Mouse (Mus musculus) midbrain, postnatal 0 days (tissue): ENCODE results near the gene Atp6v1g3. TPM values are rescaled to one million over a fixed set of nuclear protein-coding genes. Genes with fewer than 3 reads are reported as not detected.
A peak's percentile ranks its signal among the peaks of the same experiment; 100 is the strongest.

Experiments used
- ATAC-seq: fragments of 200-750 bp; cut with Nextera tagmentation; 2 replicates; pipeline ENCODE4 v1.8.0; 2017; ENCODE audit warnings: moderate number of reproducible peaks, mild to moderate bottlenecking, moderate TSS enrichment, moderate library complexity; ENCODE audit not compliant: low FRiP score
- DNase-seq: peaks from one replicate; pipeline ENCODE4 v3.0.0-alpha.2; 2015; ENCODE audit warnings: low spot score
- H3K27ac ChIP-seq: fragments of 300-500 bp; sonication (generic); 2 replicates; pipeline ENCODE4 v1.5.1; 2014; ENCODE audit warnings: low read depth, mild to moderate bottlenecking, low read length, mixed read lengths
- H3K27me3 ChIP-seq: fragments of 300-500 bp; sonication (generic); 2 replicates; pipeline ENCODE4 v1.6.1; 2014; ENCODE audit warnings: low read length, control low read depth, mixed read lengths; ENCODE audit not compliant: insufficient read depth
- H3K36me3 ChIP-seq: fragments of 300-500 bp; sonication (generic); 2 replicates; pipeline ENCODE4 v1.6.1; 2014; ENCODE audit warnings: low read length, control low read depth, mixed read lengths; ENCODE audit not compliant: insufficient read depth
- H3K4me1 ChIP-seq: fragments of 300-500 bp; sonication (generic); 2 replicates; pipeline ENCODE4 v1.6.1; 2014; ENCODE audit warnings: mild to moderate bottlenecking, control low read depth, antibody characterized with exemption, low read length, mixed read lengths; ENCODE audit not compliant: insufficient read depth
- H3K4me2 ChIP-seq: fragments of 300-500 bp; sonication (generic); 2 replicates; pipeline ENCODE4 v1.6.1; 2014; ENCODE audit warnings: low read depth, mild to moderate bottlenecking, low read length, mixed read lengths; ENCODE audit not compliant: poor library complexity, severe bottlenecking
- H3K4me3 ChIP-seq: fragments of 300-500 bp; sonication (generic); 2 replicates; pipeline ENCODE4 v1.5.1; 2014; ENCODE audit warnings: low read depth, mild to moderate bottlenecking, low read length, moderate library complexity
- H3K9ac ChIP-seq: fragments of 300-500 bp; sonication (generic); replicated peaks from 2 replicates; pipeline ENCODE4 v1.6.1; 2014; ENCODE audit warnings: mild to moderate bottlenecking, low read length, moderate library complexity, mixed read lengths; ENCODE audit not compliant: poor library complexity, severe bottlenecking
- H3K9me3 ChIP-seq: fragments of 300-500 bp; sonication (generic); 2 replicates; pipeline ENCODE4 v1.6.1; 2016; ENCODE audit warnings: low read length, control low read depth
- CTCF ChIP-seq: IDR thresholded peaks from 2 replicates; pipeline ENCODE4 v1.5.1; 2016; ENCODE audit warnings: antibody characterized with exemption, mild to moderate bottlenecking
- WGBS: fragments of 180-500 bp; shearing (Covaris S2); extraction: QIAGEN DNeasy Blood & Tissue Kit; methylation state at CpG from one replicate; pipeline ENCODE4 v1.1.7; 2014; 5-methylcytosine and 5-hydroxymethylcytosine counted together
- polyA plus RNA-seq: library from polyadenylated mRNA; unstranded; fragments of >200 nt; fragmentation: Nextera tagmentation; extraction: Ambion mirVana; gene quantifications from 2 replicates; pipeline ENCODE4 v1.2.1, GENCODE M21; 2015
- total RNA-seq: library from RNA; depleted of rRNA; stranded (reverse); fragments of >200 nt; gene quantifications from 2 replicates; pipeline ENCODE4 v1.2.3, GENCODE M21; 2014

Atp6v1g3 gene
- total and polyA plus RNA-seq, 2 experiments from 2014 or later: not detected

DNA sequence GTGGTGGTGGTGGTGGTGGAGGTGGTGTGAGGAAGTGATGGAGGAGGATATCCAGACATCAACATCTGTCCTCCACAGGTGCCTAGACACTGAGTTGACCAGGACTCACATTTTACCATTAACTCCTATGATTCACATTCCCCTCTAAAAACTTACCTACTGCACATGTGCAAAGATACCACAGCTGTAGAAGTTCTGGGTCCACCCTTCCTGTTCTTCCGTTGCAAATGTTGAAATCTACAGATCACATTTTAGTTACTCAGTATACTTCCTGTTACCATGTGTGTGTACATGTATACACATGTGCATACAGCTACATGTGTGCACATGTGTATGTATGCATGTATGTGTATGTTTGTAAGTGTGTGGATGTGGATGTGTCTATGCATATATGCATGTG is 29.8 kb downstream of the Atp6v1g3 start:
- DNase-seq (no peak), ATAC-seq (no peak)
- no peak overlapping the region for H3K27ac ChIP-seq
- H3K9ac ChIP-seq: no peak overlapping the region
- TF ChIP-seq CTCF: no peak
- no peaks in the 10 kb centered on the region for H3K4me1 ChIP-seq
- no peaks in the 10 kb centered on the region for H3K36me3 ChIP-seq
- no peaks in the 10 kb centered on the region for H3K27me3 ChIP-seq
- WGBS: 98% methylated on average over 1 of the region's 1 CpGs
- no peak overlapping the region for H3K4me2 ChIP-seq
- no peak overlapping the region for H3K4me3 ChIP-seq
- no peaks in the 10 kb centered on the region for H3K9me3 ChIP-seq

GRCm38 (mm10) chr1:138304141-138304915 is 30.8 kb downstream of the Atp6v1g3 start:
- 71% methylated on average over 8 of the region's 8 CpGs for WGBS
- H3K4me3 ChIP-seq: no peak overlapping the region
- DNase-seq (no peak), ATAC-seq (no peak)
- H3K9me3 ChIP-seq: no peaks in the 10 kb centered on the region
- H3K36me3 ChIP-seq: no peaks in the 10 kb centered on the region
- TF ChIP-seq CTCF: no peak
- H3K27ac ChIP-seq: no peak overlapping the region
- no peaks in the 10 kb centered on the region for H3K27me3 ChIP-seq
- no peaks in the 10 kb centered on the region for H3K4me1 ChIP-seq
- no peak overlapping the region for H3K4me2 ChIP-seq
- H3K9ac ChIP-seq: no peak overlapping the region

DNA sequence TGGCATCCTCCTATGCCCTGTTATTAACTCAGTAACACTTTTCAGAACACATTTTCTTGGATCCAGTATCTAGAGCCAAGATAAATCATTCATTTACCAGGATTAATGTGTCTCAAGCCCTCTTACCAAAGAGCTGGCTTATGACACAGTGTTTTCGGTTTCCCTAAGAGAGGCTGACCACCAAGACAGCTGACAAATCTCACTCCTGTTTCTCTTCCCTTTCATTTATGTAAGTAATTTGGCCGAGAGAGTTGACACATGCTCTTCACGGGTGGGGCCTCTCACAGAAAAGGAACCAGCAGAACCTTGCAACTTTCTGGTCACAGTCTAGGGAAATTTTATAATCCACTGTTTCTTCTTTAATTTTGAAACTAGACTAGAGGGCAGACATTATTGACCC is 49.1 kb downstream of the Atp6v1g3 start:
- TF ChIP-seq CTCF: no peak
- Histone ChIP-seq H3K9ac (no peak overlapping the region), H3K36me3 (no peaks in the 10 kb centered on the region), H3K27me3 (no peaks in the 10 kb centered on the region), H3K4me2 (no peak overlapping the region), H3K9me3 (no peaks in the 10 kb centered on the region), H3K4me3 (no peak overlapping the region), H3K4me1 (0 out of 2 replicates have a peak, but pooled peaks cover 6% of the 10 kb centered on the region), H3K27ac (no peak overlapping the region)
- no peak for DNase-seq
- WGBS: 82% methylated on average over 3 of the region's 3 CpGs
- ATAC-seq: no peak

DNA sequence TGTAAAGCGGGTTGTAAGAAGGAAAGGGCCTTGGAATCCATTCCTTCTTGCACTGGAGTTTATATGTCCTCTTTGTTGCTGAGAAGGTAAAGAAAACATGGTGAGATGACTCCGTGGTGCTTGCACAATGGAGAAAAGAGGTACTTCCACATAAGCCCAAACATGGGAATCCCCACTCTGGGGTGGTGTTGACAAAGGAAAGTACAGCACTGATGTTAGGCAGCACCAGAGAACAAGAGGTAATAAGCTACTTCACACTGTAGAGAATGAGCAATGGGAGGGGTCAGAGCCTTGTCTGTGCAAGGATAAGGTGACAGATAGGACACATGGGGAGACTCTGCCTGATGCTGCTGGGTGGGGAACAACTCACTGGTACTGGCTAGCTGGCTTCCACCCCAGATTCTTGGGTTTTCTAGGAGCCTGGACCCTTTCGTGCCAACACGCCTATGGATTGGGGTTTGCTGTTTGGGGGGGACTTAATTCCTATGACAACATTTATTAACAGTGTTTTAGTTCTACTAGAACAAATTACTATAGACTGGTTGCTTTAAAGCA is 49.6 kb downstream of the Atp6v1g3 start:
- no peak for DNase-seq
- 90% methylated on average over 4 of the region's 4 CpGs for WGBS
- Histone ChIP-seq H3K9ac (no peak overlapping the region), H3K4me1 (0 out of 2 replicates have a peak, but pooled peaks cover 6% of the 10 kb centered on the region), H3K36me3 (no peaks in the 10 kb centered on the region), H3K27me3 (no peaks in the 10 kb centered on the region), H3K4me3 (no peak overlapping the region), H3K4me2 (no peak overlapping the region), H3K27ac (no peak overlapping the region), H3K9me3 (no peaks in the 10 kb centered on the region)
- no peak for TF ChIP-seq CTCF
- no peak for ATAC-seq

GRCm38 (mm10) chr1:138326091-138326490 is 52.6 kb downstream of the Atp6v1g3 start:
- no peak for TF ChIP-seq CTCF
- Histone ChIP-seq H3K4me2 (no peak overlapping the region), H3K4me3 (no peak overlapping the region), H3K4me1 (0 out of 2 replicates have a peak, but pooled peaks cover 6% of the 10 kb centered on the region), H3K27ac (0 out of 2 replicates have a peak overlapping the region, but pooled peaks have one; percentile 13), H3K27me3 (no peaks in the 10 kb centered on the region), H3K36me3 (no peaks in the 10 kb centered on the region), H3K9ac (no peak overlapping the region), H3K9me3 (no peaks in the 10 kb centered on the region)
- ATAC-seq: no peak
- DNase-seq: peak; percentile 76
- WGBS: 37% methylated on average over 4 of the region's 4 CpGs

DNA sequence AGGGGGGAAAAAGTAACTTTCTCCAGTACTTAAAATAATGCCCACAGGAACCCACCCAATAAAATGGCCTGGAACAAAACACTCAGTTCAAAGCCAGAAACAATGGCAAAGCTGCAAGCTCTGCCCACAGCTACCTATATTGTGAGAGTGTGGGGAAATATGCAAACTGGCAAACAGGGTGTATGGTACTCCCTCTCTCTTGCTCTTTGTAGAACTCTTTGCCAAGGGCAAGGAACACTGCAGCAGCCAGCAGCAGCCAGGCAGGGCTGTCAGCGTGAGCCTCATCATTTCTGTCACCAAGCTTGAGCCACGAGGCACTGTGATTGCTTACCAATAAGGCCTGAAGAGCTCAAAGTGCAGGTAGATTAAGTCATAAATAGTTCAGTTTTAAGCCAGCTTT is 53.0 kb downstream of the Atp6v1g3 start:
- 29% methylated on average over 2 of the region's 2 CpGs for WGBS
- no peak for ATAC-seq

More for the DNA sequence above, 53.0 kb downstream of the Atp6v1g3 start:
- H3K36me3 ChIP-seq: no peaks in the 10 kb centered on the region
- no peak for DNase-seq
- no peaks in the 10 kb centered on the region for H3K9me3 ChIP-seq
- peak overlapping the region; percentile 26; the same call in 1 of the 2 replicates for H3K27ac ChIP-seq
- no peak overlapping the region for H3K4me2 ChIP-seq
- H3K9ac ChIP-seq: no peak overlapping the region
- H3K4me3 ChIP-seq: no peak overlapping the region
- H3K4me1 ChIP-seq: 0 out of 2 replicates have a peak, but pooled peaks cover 6% of the 10 kb centered on the region
- H3K27me3 ChIP-seq: no peaks in the 10 kb centered on the region
- no peak for TF ChIP-seq CTCF
